Mouse (Mus musculus) left cerebral cortex, adult 2 months (tissue): Measurements from ENCODE around the gene Bcor. TPM values are rescaled to one million over a fixed set of nuclear protein-coding genes. Genes with fewer than 3 reads are reported as not detected.
A peak's percentile ranks its signal among the peaks of the same experiment; 100 is the strongest.

Experiments
- DNase-seq, 2 experiments: peaks; one replicate each; pipeline ENCODE4 v3.0.0; 2021 to 2022; ENCODE audit warnings: low spot score in 2 of 2, mixed read lengths in 1 of 2; ENCODE audit errors: extremely low spot score in 1 of 2
- H3K27ac ChIP-seq: fragments of 200-600 bp; 2 replicates; pipeline ENCODE4 v1.8.1; 2022
- H3K4me3 ChIP-seq: fragments of 200-600 bp; 2 replicates; pipeline ENCODE4 v1.8.1; 2022
- CTCF ChIP-seq: fragments of 200-600 bp; IDR thresholded peaks from 2 replicates; pipeline ENCODE4 v1.8.1; 2022; ENCODE audit warnings: antibody characterized with exemption, mild to moderate bottlenecking, moderate library complexity
- intact Hi-C: fragments of 180-260 bp; cut with DNase I; formaldehyde crosslinking; loops from one replicate; pipeline ENCODE4 v1.15.1; 2025
- total RNA-seq, 2 experiments: library from RNA; stranded (reverse); gene quantifications; 2 replicates each; pipeline ENCODE4 v1.2.3; 2021

The Bcor gene
- total RNA-seq, 2 experiments from 2014 or later = 33.4 to 38.0 TPM

DNA sequence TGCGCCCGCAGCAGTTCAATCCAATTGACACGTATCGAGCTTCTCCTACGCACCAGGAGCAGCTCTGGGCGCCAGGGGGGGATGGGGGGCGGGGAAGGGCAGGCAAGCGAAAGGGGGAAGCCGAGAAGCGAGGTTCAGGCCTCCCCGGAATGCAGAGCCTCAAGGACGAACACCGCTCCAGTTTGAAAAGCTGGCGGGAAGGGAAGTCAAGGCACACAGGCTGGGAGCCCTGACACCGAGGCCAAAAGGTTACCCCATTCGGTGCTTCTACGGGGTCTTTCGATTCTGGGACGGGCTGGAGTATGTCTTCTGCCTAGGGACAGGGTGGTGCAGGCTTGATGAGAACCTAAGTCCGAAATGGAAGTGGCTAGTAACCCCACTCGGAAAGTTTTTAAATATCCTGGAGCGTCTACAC lies 78.4 kb downstream of the Bcor start:
- TF ChIP-seq CTCF = no peak
- intact Hi-C loops = loop anchor here (5.0 kb wide), 2 partner anchors 279 to 681 kb away; partner anchors contain the start of gene Med14
- Histone ChIP-seq H3K4me3 (no peak overlapping the region), H3K27ac (no peak overlapping the region)
- no peak for DNase-seq

DNA sequence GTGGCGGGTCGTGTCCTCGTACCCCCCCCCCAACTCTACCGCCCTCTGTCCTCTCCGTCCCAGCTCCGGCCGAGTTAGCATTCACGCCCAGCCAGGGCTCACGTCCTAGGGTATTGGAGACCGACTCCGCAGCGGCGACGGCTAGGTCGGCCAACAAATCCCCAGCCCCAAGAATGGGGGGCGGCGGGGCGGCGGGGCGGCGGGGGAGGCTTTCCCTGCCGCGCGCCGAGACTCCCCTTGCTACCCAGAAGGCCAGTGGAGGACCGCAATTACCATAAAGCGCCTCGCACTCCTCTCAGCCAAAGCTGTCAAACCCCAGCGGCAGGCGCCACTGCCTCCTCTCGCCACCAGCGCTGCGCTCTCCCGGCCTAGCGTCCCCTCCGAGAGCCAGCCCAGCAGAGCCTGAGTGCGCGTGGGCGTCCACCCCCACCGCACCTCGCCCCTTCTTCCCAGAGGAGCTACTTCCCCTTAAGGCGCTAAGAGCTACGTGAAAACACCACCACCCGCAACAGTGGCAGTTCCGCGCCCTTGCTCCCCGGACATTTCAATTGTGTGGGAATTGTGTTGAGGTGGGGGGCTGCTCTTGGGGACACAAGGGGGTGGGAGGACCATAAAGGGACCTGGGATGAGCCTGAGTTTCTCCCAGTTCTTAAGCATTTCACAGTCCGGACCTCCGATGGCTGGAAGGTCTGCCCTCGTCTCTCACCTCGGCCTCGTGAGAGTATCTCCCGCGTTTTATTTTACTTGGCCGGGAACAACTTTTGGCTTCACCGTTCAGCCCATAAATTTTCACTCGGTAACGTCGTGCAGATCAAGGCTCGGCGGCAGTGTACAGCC lies 79.0 kb downstream of the Bcor start:
- intact Hi-C loops = loop anchor here (1.0 to 5.0 kb wide), 3 partner anchors 7 to 681 kb away; partner anchors contain the start of gene Med14
- Histone ChIP-seq H3K4me3 (peak overlapping the region; percentile 61), H3K27ac (peak overlapping the region; percentile 45; the same call in 1 of the 2 replicates)
- TF ChIP-seq CTCF = peak; percentile 9
- DNase-seq = peak in 1 of 2 experiments; percentile 47

DNA sequence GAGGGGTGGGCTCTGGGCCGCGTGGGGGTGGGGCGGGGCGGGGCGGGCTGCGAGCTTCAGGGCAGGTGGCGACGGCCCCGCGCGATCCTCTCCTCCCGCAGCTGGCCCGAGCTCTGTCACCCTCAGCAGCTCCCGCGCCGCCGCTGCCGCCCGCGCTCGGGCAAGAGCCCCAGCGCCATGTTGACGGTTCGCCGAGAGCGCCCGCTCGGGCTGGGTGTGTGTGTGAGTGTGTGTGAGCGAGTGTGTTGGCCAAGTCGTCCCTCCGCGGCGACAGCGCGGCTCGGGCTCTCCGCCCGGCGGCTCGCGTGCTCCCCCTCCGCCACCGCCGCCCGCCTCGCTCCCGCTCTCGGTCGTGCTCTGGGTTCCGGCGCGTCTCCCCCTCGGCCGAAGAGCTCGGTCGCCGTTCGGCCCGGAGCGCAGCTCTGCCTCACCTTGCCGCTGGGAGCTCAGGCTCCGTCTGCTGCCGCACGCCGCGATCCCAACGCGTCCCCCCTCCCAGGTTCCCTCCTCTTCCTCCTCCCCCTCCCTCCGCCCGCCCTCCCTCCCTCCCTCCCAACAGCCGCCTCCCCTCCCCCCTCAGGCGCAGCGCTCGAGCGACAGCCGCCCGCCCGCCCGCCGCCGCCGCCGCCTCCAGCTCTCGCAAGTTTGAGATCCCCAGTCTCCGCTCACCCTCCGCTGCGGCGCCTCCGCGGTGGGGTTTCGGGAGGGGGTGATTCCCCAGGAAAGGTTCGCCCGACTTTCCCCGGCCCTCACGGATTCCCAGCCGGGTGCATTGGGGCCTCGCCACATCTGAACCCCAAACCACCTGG lies 79.9 kb downstream of the Bcor start:
- H3K27ac ChIP-seq = peak overlapping the region; percentile 86
- H3K4me3 ChIP-seq = peak overlapping the region; percentile 61
- DNase-seq = peak; percentile 44 to 48
- TF ChIP-seq CTCF = no peak
- intact Hi-C loops = loop anchor here (1.0 to 5.0 kb wide), 3 partner anchors 8 to 682 kb away; partner anchors contain the start of gene Med14

DNA sequence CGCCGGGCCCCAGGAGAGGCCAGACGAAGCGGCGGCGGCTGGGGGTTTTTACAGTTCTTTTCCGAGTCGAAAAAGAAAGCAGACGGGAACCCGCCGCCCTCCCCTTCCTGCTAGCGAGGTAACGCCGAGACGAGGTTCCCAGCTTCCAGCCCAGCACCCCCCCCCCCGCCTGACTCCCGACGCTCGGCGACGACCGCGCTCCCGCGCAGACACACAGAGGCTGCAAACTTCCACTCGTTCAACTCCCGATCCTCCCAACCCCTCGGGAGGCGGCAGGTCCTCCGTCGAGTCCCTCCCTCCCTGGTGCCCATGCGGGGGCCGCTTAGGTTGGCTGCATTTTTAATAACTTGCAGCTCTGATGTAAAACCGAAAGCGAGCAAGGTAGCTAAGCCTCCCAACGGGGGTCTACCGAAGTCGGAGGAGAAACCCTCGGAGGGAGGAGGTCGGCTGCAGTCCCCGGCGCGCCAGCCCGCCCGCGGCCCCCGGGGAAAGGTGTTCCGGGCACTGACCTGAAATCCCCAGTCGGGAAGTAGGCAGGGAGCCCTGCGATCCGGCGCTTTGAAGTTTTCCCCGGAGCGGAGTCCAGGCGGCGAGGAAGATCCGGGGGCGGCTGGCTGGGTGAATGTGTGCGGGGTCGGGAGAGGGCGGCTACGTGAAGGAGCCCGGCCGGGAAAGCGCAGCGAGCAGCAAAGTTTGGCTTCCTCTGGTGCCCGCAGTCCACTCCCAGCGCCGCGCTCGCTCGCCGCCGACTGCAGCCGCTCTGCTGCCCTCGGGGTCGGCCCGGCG lies 80.7 kb downstream of the Bcor start:
- DNase-seq = peak in 1 of 2 experiments; percentile 36
- intact Hi-C loops = loop anchor here (1.0 to 10.0 kb wide), 9 partner anchors 9 to 1365 kb away; partner anchors contain the start of genes Med14 and Mid1ip1
- no peak for TF ChIP-seq CTCF
- peak overlapping the region; percentile 61 for H3K4me3 ChIP-seq
- H3K27ac ChIP-seq = peak overlapping the region; percentile 86

DNA sequence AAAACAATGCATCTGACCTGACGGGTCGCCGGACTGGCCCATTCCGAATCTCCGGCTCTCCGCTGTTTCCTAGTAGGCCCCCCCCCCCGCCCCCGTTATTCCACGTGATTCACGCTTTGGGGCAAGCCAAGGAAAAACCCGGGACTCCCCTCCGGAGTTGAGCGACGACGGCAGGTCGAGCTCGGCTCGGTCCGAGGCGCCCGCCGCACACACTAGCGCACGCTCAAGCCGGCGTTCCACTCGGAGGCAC lies 81.2 kb downstream of the Bcor start:
- peak overlapping the region; percentile 86; the same call in 1 of the 2 replicates for H3K27ac ChIP-seq

DNA sequence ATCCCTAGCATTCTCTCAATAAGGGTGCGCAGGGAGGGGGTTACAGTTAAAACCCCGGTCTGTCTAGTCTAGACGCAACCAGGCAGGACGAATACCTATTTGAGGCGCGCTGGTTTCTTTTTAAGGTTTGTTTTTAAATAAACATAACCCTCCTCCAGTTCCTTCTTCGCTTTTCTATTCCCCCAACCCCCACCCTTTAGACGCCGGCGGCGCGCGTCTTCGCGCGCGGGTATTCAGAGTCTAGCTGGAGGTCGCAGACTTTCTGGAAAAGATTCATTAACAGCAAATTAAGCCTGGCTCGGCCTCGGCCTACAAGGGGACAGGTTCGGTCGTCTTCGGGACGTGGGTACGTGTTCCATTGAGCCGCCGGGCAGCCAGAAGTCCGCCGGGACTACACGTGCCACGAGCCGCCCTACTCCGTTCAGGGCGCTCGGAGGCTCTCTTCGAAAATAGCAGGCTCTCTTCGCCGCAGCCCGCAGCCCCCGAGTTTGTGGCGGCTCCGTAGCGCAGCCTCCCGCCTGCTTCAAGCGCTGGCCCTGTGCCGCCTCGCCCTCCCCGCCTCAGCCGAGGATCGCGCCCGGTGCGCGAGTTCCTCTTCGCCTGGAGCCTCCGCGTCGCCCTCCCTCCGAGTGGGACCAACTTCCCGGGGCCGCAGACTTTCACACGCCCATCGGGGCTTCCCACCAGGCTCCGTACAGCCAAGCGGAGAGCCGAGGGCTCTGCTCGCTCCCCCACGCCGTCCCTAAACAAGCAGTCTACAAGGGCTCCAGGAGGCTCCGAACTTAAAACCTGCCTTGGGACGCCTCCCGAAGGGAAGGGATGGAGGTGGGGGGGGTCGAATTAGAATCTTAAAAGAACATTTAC lies 81.7 kb downstream of the Bcor start:
- intact Hi-C loops = loop anchor here (2.0 to 10.0 kb wide), 6 partner anchors 56 to 1364 kb away; partner anchors contain the start of gene Mid1ip1
- DNase-seq = peak in 1 of 2 experiments; percentile 51
- Histone ChIP-seq H3K4me3 (peak overlapping the region; percentile 61), H3K27ac (peak overlapping the region; percentile 53)
- no peak for TF ChIP-seq CTCF

More for the DNA sequence above, 81.2 kb downstream of the Bcor start:
- no peak for DNase-seq
- peak overlapping the region; percentile 61 for H3K4me3 ChIP-seq
- no peak for TF ChIP-seq CTCF
- intact Hi-C loops = loop anchor here (2.0 to 10.0 kb wide), 6 partner anchors 56 to 1364 kb away; partner anchors contain the start of gene Mid1ip1

DNA sequence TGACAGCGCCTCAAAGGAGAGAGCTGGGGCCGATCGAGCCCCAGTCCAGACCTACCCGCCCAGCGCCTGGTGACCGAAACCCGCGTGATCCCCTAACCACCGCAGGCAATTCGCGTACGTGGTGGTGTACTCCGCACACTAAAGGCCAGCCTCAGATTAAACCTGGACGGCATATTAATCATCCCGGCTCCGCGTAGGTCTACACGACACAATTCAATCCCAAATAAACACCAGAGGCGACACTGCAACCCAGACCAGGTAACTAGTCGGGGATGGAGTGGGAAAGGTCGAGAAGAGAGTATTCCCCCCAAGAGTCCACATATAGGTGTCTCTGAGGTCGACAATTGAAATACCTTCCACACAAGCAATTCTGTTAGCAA lies 82.6 kb downstream of the Bcor start:
- peak overlapping the region; percentile 61 for H3K4me3 ChIP-seq
- TF ChIP-seq CTCF = no peak
- no peak for DNase-seq
- H3K27ac ChIP-seq = peak overlapping the region; percentile 66
- intact Hi-C loops = loop anchor here (5.0 to 10.0 kb wide), 4 partner anchors 175 to 1363 kb away; partner anchors contain the start of gene Mid1ip1

DNA sequence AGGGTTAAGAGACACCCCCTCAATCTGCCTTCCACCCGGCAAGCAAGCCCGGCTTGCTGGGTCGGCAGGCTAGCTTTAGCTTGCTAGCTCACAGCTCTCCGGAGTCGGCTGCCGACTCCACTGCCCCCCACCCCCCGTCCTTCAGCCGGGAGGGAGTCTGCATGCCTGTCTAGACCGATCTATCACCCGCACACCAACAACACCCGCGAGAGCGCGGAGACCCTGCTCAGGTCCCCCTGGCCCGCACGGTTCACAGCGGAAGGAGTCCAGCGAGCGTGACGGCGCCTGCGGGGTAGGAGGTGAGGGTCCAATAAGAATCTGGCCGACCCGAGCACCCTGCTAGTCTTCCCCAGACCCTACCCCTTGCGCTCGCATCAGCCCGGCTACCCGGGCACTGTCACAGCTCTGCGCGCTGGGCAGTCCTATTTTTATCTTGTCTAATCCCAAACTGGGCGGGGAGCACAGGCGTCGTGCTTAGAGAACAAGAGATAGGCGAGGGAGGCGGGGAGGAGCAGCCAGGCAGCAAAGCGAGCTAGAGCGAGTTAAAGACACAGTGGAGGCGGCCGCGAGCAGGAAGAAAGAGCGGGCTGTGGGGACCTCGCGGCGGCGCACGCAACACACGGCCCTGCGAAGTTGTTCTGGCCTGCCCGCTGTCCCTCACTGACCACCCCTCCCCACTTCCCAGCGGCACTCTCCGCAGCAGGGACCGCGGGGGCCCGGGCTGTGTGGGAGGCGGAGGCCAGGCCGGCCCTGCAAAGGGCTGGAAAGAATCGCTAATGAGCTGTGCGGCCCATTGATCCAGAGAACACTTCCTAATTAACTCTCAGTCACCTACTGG lies 83.2 kb downstream of the Bcor start:
- intact Hi-C loops = loop anchor here (5.0 to 10.0 kb wide), 4 partner anchors 175 to 1362 kb away; partner anchors contain the start of gene Mid1ip1
- Histone ChIP-seq H3K27ac (peak overlapping the region; percentile 66), H3K4me3 (peak overlapping the region; percentile 61)
- no peak for TF ChIP-seq CTCF
- DNase-seq = peak; percentile 49 to 53

DNA sequence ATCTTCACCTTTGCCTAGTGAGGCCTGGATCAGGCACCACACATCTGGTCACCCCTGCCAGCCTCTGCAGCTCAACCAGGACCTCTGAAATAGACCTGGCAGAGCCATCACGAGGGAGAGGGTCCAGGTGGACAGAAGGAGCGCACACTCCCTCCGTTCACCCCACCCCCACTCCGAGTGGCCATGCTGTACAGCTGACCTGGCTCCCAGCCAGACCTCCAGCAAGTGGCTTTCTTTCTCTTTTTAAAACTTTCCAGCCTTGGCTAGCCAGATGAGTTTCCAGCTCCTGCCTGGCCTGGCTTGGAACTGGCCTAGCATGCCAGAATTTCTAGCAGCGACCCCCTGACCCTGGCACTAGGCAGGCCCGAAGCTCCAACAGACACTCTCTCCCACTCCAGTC lies 87.4 kb downstream of the Bcor start:
- Histone ChIP-seq H3K27ac (no peak overlapping the region), H3K4me3 (no peak overlapping the region)
- intact Hi-C loops = loop anchor here (10.0 kb wide), 3 partner anchors 408 to 1358 kb away; partner anchors contain the start of gene Mid1ip1
- DNase-seq = no peak
- no peak for TF ChIP-seq CTCF
